Mouse (Mus musculus): ENCODE data around the gene Rsph14.

DNA sequence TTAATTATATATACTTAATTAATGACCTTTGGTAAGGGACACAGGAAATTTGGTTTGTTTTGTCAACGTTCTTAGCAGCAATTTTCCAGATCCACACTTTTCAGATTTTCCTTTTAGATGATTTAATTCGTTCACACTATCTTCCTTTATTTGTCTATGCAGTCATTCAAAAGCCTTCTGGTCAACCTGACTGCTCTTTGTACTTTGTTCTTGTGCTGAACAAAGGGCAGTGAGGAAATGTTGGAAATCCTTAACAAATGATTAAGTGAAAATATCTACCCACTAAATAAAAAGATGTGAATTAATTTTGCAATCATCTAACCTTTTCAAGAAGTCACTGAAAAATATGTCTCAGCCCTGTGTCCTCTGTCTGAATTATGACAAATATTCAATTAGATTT is 124.0 kb downstream of the Rsph14 start:
- no peak for TF ChIP-seq POLR2A (IDR thresholded peaks at IDR 0.05; ENCODE audit: borderline replicate concordance, extremely low read depth, low read depth, low read length)
- TF ChIP-seq CTCF (IDR thresholded peaks at IDR 0.05; ENCODE audit: insufficient read depth, low read length) = no peak
